Mouse (Mus musculus) intestine, postnatal 0 days (tissue): ENCODE measurements around the gene Cap1. TPM values are rescaled to one million over a fixed set of nuclear protein-coding genes. Genes with fewer than 3 reads are reported as not detected.

ENCODE experiments used
- ATAC-seq: fragments of 200-750 bp; cut with Nextera tagmentation; 2 replicates; pipeline ENCODE4 v1.8.0; 2017; ENCODE audit warnings: mild to moderate bottlenecking, moderate TSS enrichment, moderate library complexity
- H3K27ac ChIP-seq: fragments of 300-500 bp; sonication (generic); 2 replicates; pipeline ENCODE4 v1.5.1; 2014; ENCODE audit warnings: mild to moderate bottlenecking, low read depth, low read length, moderate library complexity
- H3K27me3 ChIP-seq: fragments of 300-500 bp; sonication (generic); replicated peaks from 2 replicates; pipeline ENCODE4 v1.6.1; 2014; ENCODE audit warnings: low read length, mixed read lengths; ENCODE audit not compliant: control insufficient read depth, insufficient read depth
- H3K36me3 ChIP-seq: fragments of 300-500 bp; sonication (generic); 2 replicates; pipeline ENCODE4 v1.6.1; 2014; ENCODE audit warnings: mild to moderate bottlenecking, moderate library complexity; ENCODE audit not compliant: control insufficient read depth, insufficient read depth
- H3K4me1 ChIP-seq: fragments of 300-500 bp; sonication (generic); replicated peaks from 2 replicates; pipeline ENCODE4 v1.6.1; 2014; ENCODE audit warnings: antibody characterized with exemption, low read length, mixed read lengths; ENCODE audit not compliant: control insufficient read depth, insufficient read depth
- H3K4me2 ChIP-seq: fragments of 300-500 bp; sonication (generic); replicated peaks from 2 replicates; pipeline ENCODE4 v1.6.1; 2014; ENCODE audit warnings: low read depth, mild to moderate bottlenecking, moderate library complexity
- H3K4me3 ChIP-seq: fragments of 300-500 bp; sonication (generic); 2 replicates; pipeline ENCODE4 v1.5.1; 2014; ENCODE audit warnings: low read depth, low read length
- H3K9ac ChIP-seq: fragments of 300-500 bp; sonication (generic); 2 replicates; pipeline ENCODE4 v1.6.1; 2014; ENCODE audit warnings: mild to moderate bottlenecking, low read depth, low read length
- H3K9me3 ChIP-seq: fragments of 300-500 bp; sonication (generic); 2 replicates; pipeline ENCODE4 v1.6.1; 2016; ENCODE audit warnings: mixed run types; ENCODE audit not compliant: control insufficient read depth
- CTCF ChIP-seq: sonication (generic); IDR thresholded peaks from 2 replicates; pipeline ENCODE4 v1.5.1; 2016; ENCODE audit warnings: low read depth, mild to moderate bottlenecking, control low read depth, antibody characterized with exemption, moderate library complexity
- WGBS: fragments of 180-500 bp; shearing (Covaris S2); extraction: QIAGEN DNeasy Blood & Tissue Kit; methylation state at CpG from one replicate; pipeline ENCODE4 v1.1.7; 2014; 5-methylcytosine and 5-hydroxymethylcytosine counted together
- polyA plus RNA-seq: library from polyadenylated mRNA; unstranded; fragments of >200 nt; fragmentation: Nextera tagmentation; extraction: Ambion mirVana; gene quantifications from 2 replicates; pipeline ENCODE4 v1.2.1, GENCODE M21; 2015

The Cap1 gene
- 58.4 and 60.4 TPM in 2 replicates for polyA plus RNA-seq

DNA sequence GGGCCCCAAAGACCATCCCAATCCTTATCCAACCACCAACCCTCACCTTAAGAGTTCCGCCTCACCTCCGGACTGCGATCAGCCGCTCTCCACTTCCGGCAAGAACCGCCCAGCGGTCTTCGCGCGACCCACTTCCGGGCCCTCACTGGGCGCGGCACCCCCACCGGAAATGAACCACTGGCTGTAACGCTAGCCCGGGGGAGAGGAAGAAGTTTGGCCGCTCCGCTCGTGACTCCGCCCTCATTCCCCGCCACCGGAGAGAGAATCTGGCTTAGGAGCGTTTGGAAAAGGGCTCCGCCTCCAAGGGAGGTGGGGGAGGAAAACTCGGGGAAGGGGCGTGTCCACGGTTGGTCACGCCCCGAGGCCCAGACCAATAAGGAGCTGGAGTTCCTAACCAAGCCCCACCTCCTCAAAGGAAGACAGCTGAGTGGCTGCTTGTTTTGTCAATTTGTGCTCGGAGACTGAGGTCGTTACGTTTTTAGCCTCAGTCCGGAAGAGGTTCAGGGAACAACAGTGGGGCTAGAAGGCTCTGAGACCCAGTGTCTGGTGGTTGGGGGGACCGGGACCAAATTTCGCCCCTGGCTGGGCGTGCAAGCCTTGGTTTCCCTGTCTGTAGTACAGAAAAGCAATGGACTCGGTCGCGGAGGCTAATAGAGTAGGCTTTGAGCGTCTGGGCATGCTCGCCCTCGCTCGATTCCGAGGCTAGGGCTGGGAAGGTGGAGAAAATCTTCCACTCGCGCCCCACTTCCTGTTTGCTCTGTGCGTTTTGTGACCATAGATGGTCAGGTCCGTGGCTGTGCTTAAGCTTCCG lies at the start of gene Cap1:
Cap1 (minus strand) TSS at position 289 of the 811 bp plus-strand sequence.
- no peaks in the 10 kb centered on the region for H3K36me3 ChIP-seq
- H3K4me2 ChIP-seq = peak within 1 kb of the TSS; percentile 73
- peak within 1 kb of the TSS; percentile 78 for H3K4me3 ChIP-seq
- under 1% methylated on average over 49 of the region's 49 CpGs for WGBS
- H3K27me3 ChIP-seq = no peaks in the 10 kb centered on the region
- H3K9ac ChIP-seq = peak within 1 kb of the TSS; percentile 83
- no peak for TF ChIP-seq CTCF
- no peaks in the 10 kb centered on the region for H3K9me3 ChIP-seq
- peaks cover 5% of the 10 kb centered on the region; the same call in 1 of the 2 replicates for H3K4me1 ChIP-seq
- ATAC-seq = peak; percentile 94
- peak within 1 kb of the TSS; percentile 98 for H3K27ac ChIP-seq

DNA sequence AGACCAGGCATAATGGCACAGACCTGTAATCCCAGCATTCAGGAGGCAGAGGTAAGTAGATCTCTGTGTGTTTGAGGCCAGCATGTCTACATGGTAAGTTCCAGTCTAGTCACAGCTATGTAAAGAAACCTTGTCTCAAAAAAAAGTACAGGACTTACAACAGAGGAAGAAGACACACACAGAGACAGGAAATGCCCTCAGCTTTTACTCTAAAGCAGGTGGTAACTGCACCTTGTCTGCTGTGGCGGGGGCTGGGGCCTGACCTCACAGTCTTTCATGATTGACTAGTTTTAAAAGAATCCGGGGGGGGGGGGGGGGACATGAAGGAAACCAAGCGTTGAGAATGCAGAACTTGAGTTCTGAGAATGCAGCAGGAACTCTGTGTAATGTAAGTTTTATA lies 48.0 kb upstream of the Cap1 start:
- Histone ChIP-seq H3K9me3 (no peaks in the 10 kb centered on the region), H3K4me1 (peaks cover 3% of the 10 kb centered on the region; the same call in 1 of the 2 replicates), H3K36me3 (no peaks in the 10 kb centered on the region), H3K4me2 (no peak overlapping the region), H3K9ac (no peak overlapping the region), H3K27ac (no peak overlapping the region), H3K4me3 (no peak overlapping the region), H3K27me3 (no peaks in the 10 kb centered on the region)
- no peak for ATAC-seq
- 49% methylated on average over 3 of the region's 3 CpGs for WGBS
- TF ChIP-seq CTCF = no peak

GRCm38 (mm10) chr4:122933051-122933591 lies 47.3 kb upstream of the Cap1 start:
- ATAC-seq = no peak
- 59% methylated on average over 3 of the region's 3 CpGs for WGBS
- no peaks in the 10 kb centered on the region for H3K36me3 ChIP-seq
- no peak overlapping the region for H3K4me3 ChIP-seq
- H3K4me1 ChIP-seq = peaks cover 3% of the 10 kb centered on the region; the same call in 1 of the 2 replicates
- H3K27me3 ChIP-seq = no peaks in the 10 kb centered on the region
- TF ChIP-seq CTCF = no peak
- no peak overlapping the region for H3K9ac ChIP-seq
- H3K27ac ChIP-seq = no peak overlapping the region
- no peaks in the 10 kb centered on the region for H3K9me3 ChIP-seq
- H3K4me2 ChIP-seq = no peak overlapping the region

DNA sequence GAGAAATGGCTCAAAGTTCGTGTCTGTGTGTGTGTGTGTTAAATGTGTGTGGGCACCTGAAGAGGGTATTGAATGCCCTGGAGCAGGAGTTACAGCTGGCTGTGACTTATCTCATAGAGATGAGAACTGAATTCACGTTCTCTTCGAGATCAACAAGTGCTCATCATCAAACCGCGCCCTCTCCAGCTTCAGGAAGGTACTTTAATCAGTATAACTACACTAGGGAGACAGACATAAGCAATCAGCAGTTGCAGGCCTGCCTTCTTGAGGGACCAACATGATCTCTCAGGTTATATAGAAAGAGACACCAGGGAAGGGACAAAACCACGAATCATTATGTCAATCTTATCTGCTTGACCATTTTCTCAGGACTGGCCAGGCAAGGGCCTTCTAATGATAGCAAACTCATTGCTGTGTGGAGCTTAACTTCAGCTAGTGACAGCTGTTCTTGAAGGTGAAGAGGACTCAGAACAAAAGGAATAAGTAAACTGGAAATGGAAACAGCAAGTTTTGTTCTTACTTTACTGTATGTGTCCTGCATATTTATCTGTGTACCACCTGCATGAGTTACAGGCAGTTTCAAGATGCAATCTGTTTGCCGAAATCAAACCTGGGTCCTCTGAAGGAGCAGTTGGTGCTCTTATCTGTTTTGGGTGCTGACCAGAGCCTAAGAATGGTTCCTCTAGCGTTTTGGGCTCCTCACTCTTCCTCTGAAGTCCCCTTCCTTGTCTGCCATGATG lies 46.6 kb upstream of the Cap1 start:
- H3K27ac ChIP-seq = no peak overlapping the region
- no peaks in the 10 kb centered on the region for H3K27me3 ChIP-seq
- no peaks in the 10 kb centered on the region for H3K36me3 ChIP-seq
- H3K9ac ChIP-seq = no peak overlapping the region
- no peak for ATAC-seq
- 70% methylated on average over 8 of the region's 8 CpGs for WGBS
- no peak for TF ChIP-seq CTCF
- H3K9me3 ChIP-seq = no peaks in the 10 kb centered on the region
- H3K4me3 ChIP-seq = no peak overlapping the region
- H3K4me2 ChIP-seq = no peak overlapping the region
- H3K4me1 ChIP-seq = peaks cover 3% of the 10 kb centered on the region; the same call in 1 of the 2 replicates

DNA sequence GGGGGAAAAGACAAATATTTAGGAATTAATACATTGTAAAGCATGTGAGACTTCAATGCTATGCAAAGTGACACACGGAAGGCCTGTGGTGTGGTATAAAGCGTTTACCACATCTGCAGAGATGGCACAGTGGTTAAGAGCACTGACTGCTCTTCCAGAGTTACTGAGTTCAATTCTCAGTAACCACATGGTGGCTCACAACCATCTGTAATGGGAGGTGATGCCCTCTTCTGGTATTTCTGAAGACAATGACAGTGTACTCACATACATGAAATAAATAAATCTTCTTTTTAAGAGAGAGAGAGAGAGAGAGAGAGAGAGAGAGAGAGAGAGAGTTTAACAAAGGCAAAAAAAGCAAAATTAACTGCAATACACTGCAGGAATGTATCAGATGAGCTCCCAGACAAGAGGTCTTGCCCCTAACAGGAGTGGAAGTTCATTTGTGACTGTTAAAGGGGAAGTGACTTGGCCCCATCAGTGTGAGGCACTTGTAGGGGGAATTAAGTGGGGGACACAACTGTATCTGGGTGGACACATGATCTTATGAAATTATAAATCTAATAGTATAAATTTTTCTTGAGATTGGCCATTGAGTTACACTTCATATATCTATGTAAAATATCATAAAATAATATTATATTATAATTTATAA lies 45.2 kb upstream of the Cap1 start:
- Histone ChIP-seq H3K27ac (no peak overlapping the region), H3K27me3 (no peaks in the 10 kb centered on the region), H3K9ac (no peak overlapping the region), H3K4me1 (peaks cover 3% of the 10 kb centered on the region; the same call in 1 of the 2 replicates), H3K4me3 (no peak overlapping the region), H3K9me3 (no peaks in the 10 kb centered on the region), H3K4me2 (no peak overlapping the region), H3K36me3 (no peaks in the 10 kb centered on the region)
- WGBS = 90% methylated on average over 2 of the region's 2 CpGs
- no peak for ATAC-seq
- no peak for TF ChIP-seq CTCF
